Mouse (Mus musculus) heart, adult 8-10 months (tissue): ENCODE results near the gene Apol11b. TPM values are rescaled to one million over a fixed set of nuclear protein-coding genes. Genes with fewer than 3 reads are reported as not detected.

Experiments used
- total RNA-seq, 4 experiments: library from RNA; stranded (reverse); gene quantifications; 2 replicates each; pipeline ENCODE4 v1.2.4; 2022

The Apol11b gene
- total RNA-seq, 4 experiments from 2014 or later = 0.31 to 2.8 (median 1.3) TPM

Other genes starting within 250 kb of the Apol11b start
- under 1 TPM in 2 of 4 experiments, not detected in 2; 0.09 to 0.19 TPM for gene Apol7a, start 244.2 kb downstream of the Apol11b start, total RNA-seq
- gene Apol9a, start 232.2 kb downstream of the Apol11b start, total RNA-seq = under 1 TPM in 1 of 4 experiments, not detected in 3; 0.19 TPM
- gene Apol7b, start 195.8 kb downstream of the Apol11b start, total RNA-seq = under 1 TPM in 2 of 4 experiments, not detected in 2; 0.17 to 0.41 TPM
- gene Apol10a, start 166.2 kb downstream of the Apol11b start, total RNA-seq = under 1 TPM in 1 of 4 experiments, not detected in 3; 0.11 TPM
- under 1 TPM in 1 of 4 experiments, not detected in 3; 0.20 TPM for gene Apol11a, start 135.0 kb downstream of the Apol11b start, total RNA-seq
- gene Apol7c, start 110.0 kb downstream of the Apol11b start, total RNA-seq = not detected
- not detected for gene 1700025B11Rik, start 81.4 kb downstream of the Apol11b start, total RNA-seq
- gene Apol10b, start 47.2 kb downstream of the Apol11b start, total RNA-seq = 1 to 10 TPM in 3 of 4 experiments, under 1 TPM in 1; 0.86 to 1.9 (median 1.2) TPM
- not detected for gene Gm36245, start 44.0 kb downstream of the Apol11b start, total RNA-seq
- gene Apol7e, start 55.6 kb upstream of the Apol11b start, total RNA-seq = not detected
- under 1 TPM in 3 of 4 experiments, not detected in 1; 0.19 to 0.34 (median 0.22) TPM for gene Apol9b, start 85.8 kb upstream of the Apol11b start, total RNA-seq
- not detected for gene Apol8, start 113.7 kb upstream of the Apol11b start, total RNA-seq
- gene Myh9, start 198.9 kb upstream of the Apol11b start, total RNA-seq = 100 to 1,000 TPM in 1 of 4 experiments, 10 to 100 TPM in 3; 72.5 to 127 (median 97.2) TPM